Mouse (Mus musculus) midbrain, embryonic 11.5 days (tissue): ENCODE measurements around the gene Itgb1. TPM values are rescaled to one million over a fixed set of nuclear protein-coding genes. Genes with fewer than 3 reads are reported as not detected.

ENCODE experiments used
- ATAC-seq: fragments of 200-750 bp; cut with Nextera tagmentation; 2 replicates; pipeline ENCODE4 v1.8.0; 2017; ENCODE audit warnings: moderate TSS enrichment, moderate library complexity; ENCODE audit not compliant: low FRiP score
- DNase-seq: peaks from one replicate; pipeline ENCODE4 v3.0.0; 2015; ENCODE audit warnings: low spot score; ENCODE audit errors: missing footprints
- H3K27ac ChIP-seq: fragments of 300-500 bp; sonication (generic); 2 replicates; pipeline ENCODE4 v1.5.1; 2014; ENCODE audit warnings: low read depth, low read length
- H3K27me3 ChIP-seq: fragments of 300-500 bp; sonication (generic); 2 replicates; pipeline ENCODE4 v1.6.1; 2014; ENCODE audit warnings: mild to moderate bottlenecking, low read length, moderate library complexity, mixed read lengths; ENCODE audit not compliant: control insufficient read depth, insufficient read depth
- H3K36me3 ChIP-seq: fragments of 300-500 bp; sonication (generic); 2 replicates; pipeline ENCODE4 v1.6.1; 2014; ENCODE audit warnings: mild to moderate bottlenecking, low read length, moderate library complexity, mixed read lengths; ENCODE audit not compliant: control insufficient read depth, insufficient read depth
- H3K4me1 ChIP-seq: fragments of 300-500 bp; sonication (generic); 2 replicates; pipeline ENCODE4 v1.6.1; 2014; ENCODE audit warnings: low read length; ENCODE audit not compliant: control insufficient read depth, insufficient read depth
- H3K4me2 ChIP-seq: fragments of 300-500 bp; sonication (generic); 2 replicates; pipeline ENCODE4 v1.6.1; 2014; ENCODE audit warnings: mild to moderate bottlenecking, moderate library complexity
- H3K4me3 ChIP-seq: fragments of 300-500 bp; sonication (generic); 2 replicates; pipeline ENCODE4 v1.5.1; 2014; ENCODE audit warnings: low read depth, low read length
- H3K9ac ChIP-seq: fragments of 300-500 bp; sonication (generic); 2 replicates; pipeline ENCODE4 v1.6.1; 2014; ENCODE audit warnings: low read length
- H3K9me3 ChIP-seq: fragments of 300-500 bp; sonication (generic); 2 replicates; pipeline ENCODE4 v1.6.1; 2016; ENCODE audit warnings: low read length; ENCODE audit not compliant: control insufficient read depth
- WGBS: fragments of 180-500 bp; shearing (Covaris S2); extraction: QIAGEN DNeasy Blood & Tissue Kit; methylation state at CpG from one replicate; pipeline ENCODE4 v1.1.7; 2014; 5-methylcytosine and 5-hydroxymethylcytosine counted together
- polyA plus RNA-seq: library from polyadenylated mRNA; unstranded; fragments of >200 nt; fragmentation: Nextera tagmentation; extraction: Ambion mirVana; gene quantifications from 2 replicates; pipeline ENCODE4 v1.2.1, GENCODE M21; 2014

The Itgb1 gene
- polyA plus RNA-seq, 1 experiment from 2014 or later, result 165 TPM

DNA sequence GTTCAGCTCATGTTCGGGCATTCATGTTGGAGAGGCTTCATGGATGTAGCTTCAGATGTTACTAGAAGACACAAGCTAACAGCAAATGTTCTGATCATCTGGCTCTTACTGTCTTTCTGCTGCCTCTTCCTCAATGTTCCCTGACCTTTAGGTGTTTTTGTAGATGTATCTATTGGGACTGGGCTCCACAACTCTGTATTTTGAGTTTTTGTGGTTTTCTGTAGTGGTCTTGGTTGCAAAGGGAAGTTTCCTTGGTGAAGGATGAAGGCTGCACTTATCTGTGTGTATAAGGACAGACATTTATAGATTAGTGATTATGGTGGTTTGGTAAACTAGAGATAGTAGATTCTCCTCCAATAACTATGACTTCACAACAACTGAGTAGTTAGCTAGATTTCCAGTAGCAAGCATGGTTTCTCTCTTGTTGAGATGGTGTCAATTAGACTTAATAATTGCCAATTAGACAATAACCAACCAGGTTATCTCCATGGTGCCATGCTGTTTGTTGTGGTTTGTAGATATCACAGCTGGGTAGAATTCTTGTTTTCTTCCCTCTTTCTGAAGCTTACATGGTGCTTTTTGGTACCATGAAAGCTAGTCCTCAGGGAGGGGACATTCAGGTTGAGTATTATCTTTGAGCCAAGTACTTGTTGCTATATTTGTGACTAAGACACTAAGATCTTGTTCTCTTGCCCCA is 11.4 kb downstream of the Itgb1 start:
- DNase-seq, result no peak
- Histone ChIP-seq H3K27ac (no peak overlapping the region), H3K4me2 (no peak overlapping the region), H3K36me3 (no peaks in the 10 kb centered on the region), H3K9me3 (no peaks in the 10 kb centered on the region), H3K27me3 (no peaks in the 10 kb centered on the region), H3K4me3 (no peak overlapping the region), H3K9ac (no peak overlapping the region), H3K4me1 (peaks cover 3% of the 10 kb centered on the region; the same call in 1 of the 2 replicates)
- 84% methylated on average over 1 of the region's 1 CpGs for WGBS
- ATAC-seq, result no peak

DNA sequence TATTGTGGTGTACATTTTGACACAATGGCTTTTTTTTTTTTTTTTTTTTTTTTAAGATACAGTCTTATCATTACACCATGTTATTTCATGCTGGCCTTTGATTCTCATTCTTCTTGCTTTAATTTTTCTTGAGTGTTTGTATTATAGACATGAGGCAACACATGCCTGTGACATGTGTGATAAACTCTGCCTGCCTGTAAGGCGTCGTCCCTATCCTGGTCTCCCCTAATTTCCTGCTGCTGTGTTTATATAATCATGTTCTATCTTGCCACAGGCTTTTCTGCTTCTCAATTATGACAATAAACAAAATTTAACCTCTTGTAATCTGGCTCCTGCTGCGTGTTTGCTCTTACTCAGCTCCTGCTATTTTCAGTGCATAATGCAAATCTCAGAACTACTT is 12.5 kb downstream of the Itgb1 start:
- ATAC-seq (no peak), DNase-seq (no peak)
- H3K36me3 ChIP-seq, result no peaks in the 10 kb centered on the region
- no peaks in the 10 kb centered on the region for H3K9me3 ChIP-seq
- H3K27me3 ChIP-seq, result no peaks in the 10 kb centered on the region
- H3K9ac ChIP-seq, result no peak overlapping the region
- H3K4me1 ChIP-seq, result peaks cover 3% of the 10 kb centered on the region; the same call in 1 of the 2 replicates
- H3K4me3 ChIP-seq, result no peak overlapping the region
- 89% methylated on average over 3 of the region's 3 CpGs for WGBS
- H3K27ac ChIP-seq, result no peak overlapping the region
- no peak overlapping the region for H3K4me2 ChIP-seq

DNA sequence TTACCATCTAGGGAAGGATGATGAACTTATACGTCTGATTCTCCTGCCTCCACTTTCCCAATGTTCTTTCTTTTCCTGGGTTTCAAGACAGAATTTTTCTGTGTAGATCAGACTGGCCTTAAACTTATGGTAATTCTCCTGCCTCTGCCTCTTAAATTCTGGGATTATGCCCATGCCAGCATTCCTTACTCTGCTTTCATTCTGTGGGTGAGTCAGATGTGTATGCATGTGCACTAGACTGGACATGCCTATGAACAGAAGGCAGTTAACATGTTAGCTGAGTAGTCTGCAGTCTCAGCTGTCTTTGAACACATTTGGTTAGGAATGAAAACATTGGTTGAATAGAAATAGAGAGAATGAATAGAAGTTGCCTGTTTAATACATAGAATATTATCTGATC is 18.9 kb downstream of the Itgb1 start:
- Histone ChIP-seq H3K27ac (no peak overlapping the region), H3K27me3 (no peaks in the 10 kb centered on the region), H3K36me3 (0 out of 2 replicates have a peak, but pooled peaks cover 2% of the 10 kb centered on the region), H3K4me3 (no peak overlapping the region), H3K4me2 (no peak overlapping the region), H3K4me1 (no peaks in the 10 kb centered on the region), H3K9me3 (no peaks in the 10 kb centered on the region), H3K9ac (no peak overlapping the region)
- DNase-seq (no peak), ATAC-seq (no peak)
- WGBS, result 78% methylated on average over 1 of the region's 1 CpGs

DNA sequence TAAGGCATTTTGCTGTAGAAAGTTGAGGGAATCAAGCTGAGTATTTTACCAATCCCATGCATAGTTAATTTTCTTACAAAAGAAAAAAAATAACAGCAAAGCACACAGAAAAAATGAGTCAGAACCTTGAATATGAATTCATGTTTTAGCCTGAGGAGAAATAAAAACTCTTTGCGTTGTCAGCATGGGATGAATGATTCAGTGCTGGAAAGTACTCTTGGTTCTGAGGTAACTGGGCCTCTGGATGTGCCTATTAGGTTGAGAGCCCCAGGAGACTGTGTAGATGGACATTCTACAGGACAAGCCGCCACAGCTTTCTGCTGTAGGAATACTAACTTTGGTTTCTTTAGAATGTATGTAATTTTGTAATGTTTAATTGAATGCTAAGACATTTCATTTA is 19.4 kb downstream of the Itgb1 start:
- DNase-seq (no peak), ATAC-seq (no peak)
- no peak overlapping the region for H3K9ac ChIP-seq
- no peak overlapping the region for H3K4me3 ChIP-seq
- 0 out of 2 replicates have a peak, but pooled peaks cover 2% of the 10 kb centered on the region for H3K36me3 ChIP-seq
- no peaks in the 10 kb centered on the region for H3K27me3 ChIP-seq
- H3K27ac ChIP-seq, result no peak overlapping the region
- H3K4me1 ChIP-seq, result no peaks in the 10 kb centered on the region
- no peak overlapping the region for H3K4me2 ChIP-seq
- no peaks in the 10 kb centered on the region for H3K9me3 ChIP-seq
- WGBS, result 90% methylated on average over 2 of the region's 2 CpGs

DNA sequence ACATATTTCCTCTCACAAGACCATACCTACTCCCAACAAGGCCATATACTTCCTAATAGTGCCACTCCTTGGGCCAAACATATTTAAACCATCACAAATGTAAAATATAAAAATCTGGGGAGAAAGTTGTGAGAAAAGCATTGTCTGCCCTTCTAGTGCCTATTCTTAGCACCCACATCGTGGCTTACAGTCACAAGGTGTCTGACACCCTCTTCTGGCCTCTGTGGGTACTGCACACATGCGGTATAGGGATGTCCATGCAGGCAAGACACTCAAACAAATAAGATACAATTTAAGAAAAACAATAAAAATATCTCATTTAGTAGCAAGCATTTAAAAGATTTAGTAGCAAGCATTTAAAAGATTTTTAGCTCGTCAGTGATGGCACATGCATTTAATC is 23.8 kb downstream of the Itgb1 start:
- no peak overlapping the region for H3K4me3 ChIP-seq
- no peak overlapping the region for H3K27ac ChIP-seq
- ATAC-seq, result peak; percentile 79; the same call in 1 of the 2 replicates
- no peak overlapping the region for H3K4me2 ChIP-seq
- H3K9me3 ChIP-seq, result no peaks in the 10 kb centered on the region
- DNase-seq, result peak; percentile 96
- 54% methylated on average over 3 of the region's 3 CpGs for WGBS
- H3K36me3 ChIP-seq, result peaks cover 12% of the 10 kb centered on the region; the same call in 1 of the 2 replicates
- H3K9ac ChIP-seq, result no peak overlapping the region
- no peaks in the 10 kb centered on the region for H3K27me3 ChIP-seq
- H3K4me1 ChIP-seq, result no peaks in the 10 kb centered on the region

DNA sequence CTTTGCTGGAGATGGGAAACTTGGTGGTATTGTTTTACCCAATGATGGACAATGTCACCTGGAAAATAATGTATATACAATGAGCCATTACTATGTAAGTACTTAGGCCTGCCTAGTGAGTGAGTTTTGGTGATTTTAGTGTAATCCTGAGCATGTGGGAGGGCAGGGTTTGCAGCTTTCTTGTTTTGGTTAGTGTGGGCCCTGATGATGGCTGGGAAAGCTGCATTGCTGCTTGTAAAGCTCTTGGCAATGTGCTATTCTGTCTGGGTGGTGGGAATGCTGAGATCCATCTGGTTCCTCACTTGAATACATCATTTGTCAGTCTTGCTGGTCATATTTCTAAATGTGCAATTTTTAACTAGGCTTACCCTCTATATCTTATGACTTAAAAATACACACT is 30.7 kb downstream of the Itgb1 start:
- Histone ChIP-seq H3K27ac (no peak overlapping the region), H3K4me3 (no peak overlapping the region), H3K4me1 (no peaks in the 10 kb centered on the region), H3K4me2 (no peak overlapping the region), H3K27me3 (no peaks in the 10 kb centered on the region), H3K9ac (no peak overlapping the region), H3K9me3 (no peaks in the 10 kb centered on the region), H3K36me3 (peaks cover 16% of the 10 kb centered on the region; the same call in 1 of the 2 replicates)
- DNase-seq (no peak), ATAC-seq (no peak)

DNA sequence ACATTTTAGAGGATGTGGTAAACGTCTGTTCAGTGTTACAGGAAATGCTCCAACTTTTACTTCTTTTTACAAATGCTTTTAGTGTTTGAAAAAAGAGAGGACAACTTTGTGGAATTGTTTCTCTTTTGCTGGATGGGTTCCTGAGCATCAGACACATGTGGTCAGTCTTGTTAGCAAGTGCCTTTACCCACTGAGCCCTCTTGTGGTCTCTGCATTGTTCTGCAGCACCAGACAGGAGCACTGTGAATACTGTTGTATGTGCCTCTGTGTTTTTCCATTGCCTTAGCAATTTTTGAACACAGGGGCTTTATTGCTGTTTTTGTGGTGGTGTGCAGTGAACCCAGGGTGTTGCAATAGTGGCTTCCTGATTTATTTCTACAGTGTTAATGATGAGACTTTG is 39.4 kb downstream of the Itgb1 start:
- 51% methylated on average over 1 of the region's 1 CpGs for WGBS
- no peaks in the 10 kb centered on the region for H3K27me3 ChIP-seq
- peaks cover 9% of the 10 kb centered on the region for H3K36me3 ChIP-seq
- peak; percentile 77 for ATAC-seq
- DNase-seq, result no peak
- no peak overlapping the region for H3K9ac ChIP-seq
- no peaks in the 10 kb centered on the region; the same call in 1 of the 2 replicates for H3K4me1 ChIP-seq
- H3K4me3 ChIP-seq, result no peak overlapping the region
- H3K4me2 ChIP-seq, result no peak overlapping the region
- H3K9me3 ChIP-seq, result no peaks in the 10 kb centered on the region
- no peak overlapping the region for H3K27ac ChIP-seq

DNA sequence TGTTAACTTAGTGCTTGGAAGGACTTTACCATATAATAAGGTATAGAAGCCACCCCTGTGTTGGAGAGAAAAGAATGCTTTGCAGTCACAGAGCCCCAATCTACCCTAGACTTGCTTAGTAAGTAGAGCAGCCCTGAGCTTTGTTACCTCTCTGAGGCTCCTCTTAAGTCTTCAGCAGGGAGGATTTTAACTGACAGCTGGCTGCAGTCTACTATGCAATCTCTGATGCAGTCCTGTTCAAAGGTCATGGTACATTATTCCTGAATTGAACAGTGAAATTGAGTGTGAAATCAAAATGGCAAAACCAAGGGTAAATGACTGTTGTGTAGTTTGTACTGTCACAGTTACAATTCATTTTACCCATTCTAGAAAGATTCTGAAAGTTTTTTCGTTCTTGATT is 41.8 kb downstream of the Itgb1 start:
- Histone ChIP-seq H3K27me3 (no peaks in the 10 kb centered on the region), H3K4me1 (peaks cover 3% of the 10 kb centered on the region; the same call in 1 of the 2 replicates), H3K27ac (no peak overlapping the region), H3K4me2 (no peak overlapping the region), H3K9ac (no peak overlapping the region), H3K36me3 (peaks cover 4% of the 10 kb centered on the region; the same call in 1 of the 2 replicates), H3K4me3 (no peak overlapping the region), H3K9me3 (no peaks in the 10 kb centered on the region)
- DNase-seq, result no peak
- ATAC-seq, result peak; percentile 84
- 61% methylated on average over 1 of the region's 1 CpGs for WGBS

DNA sequence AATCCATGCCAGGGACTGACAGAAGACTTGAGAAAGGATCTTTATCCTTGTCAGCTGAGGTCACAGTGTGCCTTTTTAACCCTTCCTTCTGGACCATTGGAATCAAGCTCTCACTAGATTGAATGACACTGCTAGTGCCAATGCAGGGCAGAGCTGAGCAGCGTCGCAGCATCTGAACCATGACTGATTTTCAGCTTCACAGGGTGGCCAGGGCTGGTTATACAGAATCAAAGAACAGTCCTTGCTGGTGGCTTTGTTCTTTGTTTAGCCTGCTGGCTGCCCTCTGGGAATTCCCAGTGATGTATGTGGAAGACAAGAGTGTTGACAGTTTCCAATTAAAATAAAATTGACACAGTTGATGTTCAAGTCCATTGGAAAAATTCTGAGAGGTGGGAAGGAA is 46.8 kb downstream of the Itgb1 start:
- DNase-seq (no peak), ATAC-seq (peak; percentile 92)
- Histone ChIP-seq H3K4me2 (no peak overlapping the region), H3K27me3 (no peaks in the 10 kb centered on the region), H3K27ac (peak overlapping the region; percentile 36), H3K4me1 (peaks cover 7% of the 10 kb centered on the region; the same call in 1 of the 2 replicates), H3K36me3 (peaks cover 3% of the 10 kb centered on the region; the same call in 1 of the 2 replicates), H3K9me3 (no peaks in the 10 kb centered on the region), H3K9ac (no peak overlapping the region), H3K4me3 (no peak overlapping the region)
- 30% methylated on average over 2 of the region's 2 CpGs for WGBS
